Mouse (Mus musculus): ENCODE measurements at regions not wholly inside any gene's neighbourhood (a gene's known extent, or its start where the extent isn't known, plus 50 kb on each side); places are given as distances from the start of the nearest gene placed in this dataset.
"Not testable (repeated sequence)": the region's sequence is repeated elsewhere in the genome, so short reads cannot be mapped to it uniquely, and the experiment has no call there.

GRCm38 (mm10) chr13:32465787-32466186 is 127.2 kb upstream of the Gmds start:
- peak in 1 of 2 experiments; percentile 11 for DNase-seq
- intact Hi-C loops (cut with DNase I): no loop called here

GRCm38 (mm10) chr13:32465041-32465682 is 126.6 kb upstream of the Gmds start:
- intact Hi-C loops (cut with DNase I): no loop called here

GRCm38 (mm10) chr13:32454419-32455146 is 116.0 kb upstream of the Gmds start:
- no peak for DNase-seq
- intact Hi-C loops (cut with DNase I): no loop called here

More at GRCm38 (mm10) chr13:32465041-32465682, 126.6 kb upstream of the Gmds start:
- DNase-seq: no peak

- intact Hi-C loops (cut with DNase I): no loop called here
- DNase-seq: peak; percentile 46 to 49
These were observed 111.3 kb upstream of the Gmds start for GRCm38 (mm10) chr13:32449710-32450417.

GRCm38 (mm10) chr13:32444531-32444930 is 106.0 kb upstream of the Gmds start:
- no peak for DNase-seq
- intact Hi-C loops (cut with DNase I): no loop called here

GRCm38 (mm10) chr13:32442025-32442424 is 103.5 kb upstream of the Gmds start:
- no peak for DNase-seq
- intact Hi-C loops (cut with DNase I): no loop called here

GRCm38 (mm10) chr13:32435136-32435535 is 96.6 kb upstream of the Gmds start:
- no peak for DNase-seq
- intact Hi-C loops (cut with DNase I): no loop called here

- intact Hi-C loops (cut with DNase I): no loop called here
- DNase-seq: no peak
These were observed 89.9 kb upstream of the Gmds start for GRCm38 (mm10) chr13:32428482-32428881.

GRCm38 (mm10) chr13:32426906-32427305 is 88.4 kb upstream of the Gmds start:
- intact Hi-C loops (cut with DNase I): no loop called here
- DNase-seq: no peak

- DNase-seq: no peak
- intact Hi-C loops (cut with DNase I): no loop called here
These were observed 87.7 kb upstream of the Gmds start for GRCm38 (mm10) chr13:32426199-32426598.

GRCm38 (mm10) chr13:32424543-32424942 is 86.0 kb upstream of the Gmds start:
- DNase-seq; intact Hi-C loops (cut with DNase I): not testable (repeated sequence)

GRCm38 (mm10) chr13:32422485-32422884 is 83.9 kb upstream of the Gmds start:
- DNase-seq: no peak
- intact Hi-C loops (cut with DNase I): no loop called here

- intact Hi-C loops (cut with DNase I): no loop called here
- no peak for DNase-seq
These were observed 80.8 kb upstream of the Gmds start for GRCm38 (mm10) chr13:32419326-32419725.

GRCm38 (mm10) chr13:32418655-32419054 is 80.1 kb upstream of the Gmds start:
- intact Hi-C loops (cut with DNase I): no loop called here
- no peak for DNase-seq

- intact Hi-C loops (cut with DNase I): no loop called here
- no peak for DNase-seq
These were observed 79.4 kb upstream of the Gmds start for GRCm38 (mm10) chr13:32417907-32418306.

- DNase-seq: peak; percentile 76 to 81
- intact Hi-C loops (cut with DNase I): loop anchor here (1.0 to 5.0 kb wide), 7 partner anchors 71 to 619 kb away; no protein-coding TSS in a partner anchor
These were observed 72.9 kb upstream of the Gmds start for GRCm38 (mm10) chr13:32411287-32411935.

GRCm38 (mm10) chr13:32410065-32410464 is 71.5 kb upstream of the Gmds start:
- intact Hi-C loops (cut with DNase I): loop anchor here (2.0 to 5.0 kb wide), 5 partner anchors 72 to 617 kb away; no protein-coding TSS in a partner anchor
- DNase-seq: no peak

- no peak for DNase-seq
- intact Hi-C loops (cut with DNase I): no loop called here
These were observed 60.1 kb upstream of the Gmds start for GRCm38 (mm10) chr13:32398616-32399015.

All from heart, postnatal 36 days (tissue).